Mouse (Mus musculus) embryonic facial prominence, embryonic 12.5 days (tissue): Measurements from ENCODE around the gene Esp18. TPM values are rescaled to one million over a fixed set of nuclear protein-coding genes. Genes with fewer than 3 reads are reported as not detected.

Experiments
- ATAC-seq: fragments of 200-750 bp; cut with Nextera tagmentation; 2 replicates; pipeline ENCODE4 v1.8.0; 2017; ENCODE audit not compliant: insufficient number of reproducible peaks, insufficient read depth, low FRiP score, low TSS enrichment
- H3K27ac ChIP-seq: fragments of 300-500 bp; sonication (generic); 2 replicates; pipeline ENCODE4 v1.5.1; 2016; ENCODE audit warnings: mild to moderate bottlenecking
- H3K27me3 ChIP-seq: fragments of 300-500 bp; sonication (generic); 2 replicates; pipeline ENCODE4 v1.6.1; 2016; ENCODE audit warnings: mild to moderate bottlenecking, moderate library complexity
- H3K36me3 ChIP-seq: fragments of 300-500 bp; sonication (generic); 2 replicates; pipeline ENCODE4 v1.6.1; 2016; ENCODE audit warnings: mild to moderate bottlenecking
- H3K4me1 ChIP-seq: fragments of 300-500 bp; sonication (generic); 2 replicates; pipeline ENCODE4 v1.6.1; 2016
- H3K4me2 ChIP-seq: fragments of 300-500 bp; sonication (generic); replicated peaks from 2 replicates; pipeline ENCODE4 v1.6.1; 2016; ENCODE audit warnings: mild to moderate bottlenecking, moderate library complexity
- H3K4me3 ChIP-seq: fragments of 300-500 bp; sonication (generic); 2 replicates; pipeline ENCODE4 v1.5.1; 2016; ENCODE audit warnings: mild to moderate bottlenecking
- H3K9ac ChIP-seq: fragments of 300-500 bp; sonication (generic); 2 replicates; pipeline ENCODE4 v1.6.1; 2016; ENCODE audit warnings: mild to moderate bottlenecking, moderate library complexity
- H3K9me3 ChIP-seq: fragments of 300-500 bp; sonication (generic); 2 replicates; pipeline ENCODE4 v1.6.1; 2016; ENCODE audit warnings: mild to moderate bottlenecking, moderate library complexity
- WGBS: fragments of 180-500 bp; shearing (Covaris S2); methylation state at CpG from one replicate; pipeline ENCODE4 v1.1.7; 2016; 5-methylcytosine and 5-hydroxymethylcytosine counted together
- microRNA-seq: library from miRNA; unstranded; fragments of <30 nt; microRNA quantifications from one replicate; pipeline ENCODE4, GENCODE M21; 2017
- polyA plus RNA-seq: library from polyadenylated mRNA; unstranded; fragments of >200 nt; fragmentation: Nextera tagmentation; extraction: Ambion mirVana; gene quantifications from 2 replicates; pipeline ENCODE4 v1.2.1, GENCODE M21; 2016

Esp18 gene
- polyA plus RNA-seq = not detected in 2 replicates

GRCm38 (mm10) chr17:39406059-39406458 is at the start of gene Esp18:
Esp18 (plus strand) TSS chr17:39406359.
- H3K4me1 ChIP-seq = no peaks in the 10 kb centered on the region
- H3K4me2 ChIP-seq = no peak within 1 kb of the TSS
- WGBS = 72% methylated on average over 2 of the region's 2 CpGs
- H3K9ac ChIP-seq = no peak within 1 kb of the TSS
- no peak for ATAC-seq
- H3K36me3 ChIP-seq = no peaks in the 10 kb centered on the region
- H3K27me3 ChIP-seq = no peaks in the 10 kb centered on the region
- no peak within 1 kb of the TSS for H3K27ac ChIP-seq
- no peak within 1 kb of the TSS for H3K4me3 ChIP-seq
- H3K9me3 ChIP-seq = no peaks in the 10 kb centered on the region

DNA sequence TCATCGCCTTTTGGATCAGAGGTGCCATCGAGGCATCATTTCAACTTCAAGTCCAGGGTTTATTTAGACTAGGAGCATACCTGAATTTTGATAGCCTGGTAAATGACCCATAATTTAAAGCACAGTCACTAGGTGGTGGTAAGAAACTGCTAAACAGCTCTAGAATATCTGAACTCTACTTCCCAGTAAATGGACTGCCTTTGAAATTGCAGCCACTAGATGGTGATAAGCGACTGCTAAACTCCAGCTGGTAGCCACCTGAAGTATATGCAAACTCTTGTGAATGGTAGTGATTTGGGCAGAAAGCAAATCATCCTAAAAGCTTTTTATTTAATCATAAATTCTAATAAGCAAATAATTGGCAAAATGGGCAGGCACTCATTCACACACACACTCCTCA is 42.8 kb upstream of the Esp18 start:
- Histone ChIP-seq H3K9me3 (no peaks in the 10 kb centered on the region), H3K9ac (no peak overlapping the region), H3K4me1 (no peaks in the 10 kb centered on the region), H3K36me3 (no peaks in the 10 kb centered on the region), H3K27me3 (no peaks in the 10 kb centered on the region), H3K27ac (no peak overlapping the region), H3K4me2 (no peak overlapping the region), H3K4me3 (no peak overlapping the region)
- 65% methylated on average over 3 of the region's 3 CpGs for WGBS
- no peak for ATAC-seq

Small RNA genes within 50 kb of the gene (microRNA-seq; reads per million reads assigned to microRNA genes)
- not detected for gene Gm26429

Other genes starting within 250 kb of the Esp18 start
- gene Esp16, start 129.8 kb downstream of the Esp18 start, polyA plus RNA-seq = not detected in 2 replicates
- gene Esp15, start 234.6 kb downstream of the Esp18 start, polyA plus RNA-seq = not detected in 2 replicates